In the genomic region with DNA sequence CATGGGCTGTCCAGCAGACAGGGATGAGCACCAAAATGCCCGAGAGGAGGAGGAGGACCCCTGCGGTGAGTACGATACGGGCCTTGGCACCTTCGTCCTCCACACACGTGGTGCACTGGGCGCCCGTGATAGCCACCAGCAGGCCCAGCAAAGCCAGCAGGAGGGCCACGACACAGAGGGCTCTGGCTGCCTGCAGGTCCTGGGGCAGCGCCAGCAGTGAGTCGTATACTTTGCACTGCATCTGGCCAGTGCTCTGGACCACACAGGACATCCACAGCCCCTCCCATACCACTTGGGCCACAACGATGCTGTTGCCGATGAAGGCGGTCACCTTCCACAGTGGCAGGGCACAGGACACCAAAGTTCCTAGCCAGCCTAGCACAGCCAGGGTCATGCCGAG, we compare ENCODE assay signal across 13 mouse cellular contexts. TPM values are rescaled to one million over a fixed set of nuclear protein-coding genes. Genes with fewer than 3 reads are reported as not detected.
DNase-seq lines count a peak whose midpoint lies in the region; ATAC-seq and TF ChIP-seq lines count a peak whose summit lies in the region.
"Had no signal": no experiment of that assay in that cellular context is flagged by ENCODE, and none has a peak within 500 bp of the region (broad histone marks: within the 10 kb centered on the region; RNA-seq: fewer than 3 reads in every experiment).

No protein-coding gene starts in this region.

- peaks cover 7% of the 10 kb centered on the region for H3K4me1 ChIP-seq in liver, postnatal 0 days (ENCODE audit: insufficient read depth)
- peaks cover 5% of the 10 kb centered on the region; the same call in 1 of the 2 replicates for H3K4me1 ChIP-seq in liver, embryonic 12.5 days
- peaks cover 5 to 37% of the 10 kb centered on the region in 2 experiments for H3K4me1 ChIP-seq in ES-E14 (ENCODE audit: control insufficient read depth in 2 of 2, insufficient read depth in 2 of 2, low read length in 2 of 2, poor library complexity in 1 of 2)
- H3K4me1 ChIP-seq in hindbrain, embryonic 13.5 days (replicated peaks) = peaks cover 24% of the 10 kb centered on the region

- H3K27me3 ChIP-seq in liver, postnatal 0 days (ENCODE audit: insufficient read depth, low read length) = peaks cover 62% of the 10 kb centered on the region
- peaks cover 76% of the 10 kb centered on the region for H3K27me3 ChIP-seq in liver, embryonic 12.5 days (replicated peaks)
- peaks cover 68% of the 10 kb centered on the region for H3K27me3 ChIP-seq in hindbrain, embryonic 13.5 days

- WGBS in liver, postnatal 0 days (ENCODE audit: insufficient replicate concordance) = 23% methylated on average over 15 of the region's 15 CpGs
- 20% methylated on average over 15 of the region's 15 CpGs for WGBS in liver, embryonic 12.5 days (ENCODE audit: insufficient replicate concordance)
- 24% methylated on average over 15 of the region's 15 CpGs for WGBS in hindbrain, embryonic 13.5 days

- H3K27ac ChIP-seq in liver, postnatal 0 days (ENCODE audit: low read depth) = no peak overlapping the region
- no peak overlapping the region for H3K27ac ChIP-seq in liver, embryonic 12.5 days
- no peak overlapping the region for H3K27ac ChIP-seq in ES-E14 (ENCODE audit: insufficient read depth, low read depth, low read length, poor library complexity, severe bottlenecking)
- no peak overlapping the region for H3K27ac ChIP-seq in hindbrain, embryonic 13.5 days
- H3K27ac ChIP-seq: gastrocnemius, adult 2 months; liver, embryonic 15.5 days had no signal

- no peaks in the 10 kb centered on the region for H3K36me3 ChIP-seq in liver, postnatal 0 days (replicated peaks; ENCODE audit: insufficient read depth, low read length)
- H3K36me3 ChIP-seq in liver, embryonic 12.5 days = no peaks in the 10 kb centered on the region
- H3K36me3 ChIP-seq in ES-E14 (ENCODE audit: control insufficient read depth, insufficient read depth, low read length, poor library complexity, severe bottlenecking) = peaks cover 6% of the 10 kb centered on the region; the same call in 1 of the 2 replicates
- no peaks in the 10 kb centered on the region for H3K36me3 ChIP-seq in hindbrain, embryonic 13.5 days
- H3K36me3 ChIP-seq: liver, embryonic 15.5 days had no signal

- in situ Hi-C loops in ES-E14 (cut with MboI; ENCODE audit: low sequenced_read_pairs in 2 of 2, unreplicated experiment in 2 of 2) = no loop called here

- TF ChIP-seq EP300 in liver, postnatal 0 days (IDR thresholded peaks at IDR 0.05; ENCODE audit: low read depth) = no peak

- DNase-seq in cerebellum, postnatal 10 days = peak; percentile 32 to 44
- DNase-seq in cerebellum, adult 18-20 months = no peak
- DNase-seq in liver, postnatal 0 days = peak; percentile 10
- DNase-seq in ES-E14 (ENCODE audit: low read depth, low spot score) = no peak
- no peak for DNase-seq in adrenal gland, postnatal 4 days (ENCODE audit: low spot score in 2 of 2)
- no peak for DNase-seq in B cell, adult 2 months
- DNase-seq: adrenal gland, adult 2 months; gastrocnemius, adult 2 months; heart, postnatal 10 days; thymus, adult 18-20 months had no signal

- TF ChIP-seq CTCF in liver, postnatal 0 days (IDR thresholded peaks at IDR 0.05; ENCODE audit: low read depth) = no peak

- H3K4me2 ChIP-seq in liver, postnatal 0 days (ENCODE audit: low read depth, low read length) = no peak overlapping the region
- H3K4me2 ChIP-seq in liver, embryonic 12.5 days = no peak overlapping the region
- H3K4me2 ChIP-seq in hindbrain, embryonic 13.5 days = 0 out of 2 replicates have a peak overlapping the region, but pooled peaks have one; percentile 25
- H3K4me2 ChIP-seq: liver, embryonic 15.5 days had no signal

- ATAC-seq in liver, postnatal 0 days = no peak
- ATAC-seq in liver, embryonic 12.5 days = no peak
- ATAC-seq in hindbrain, embryonic 13.5 days (ENCODE audit: low FRiP score) = no peak

- H3K9me3 ChIP-seq in liver, postnatal 0 days (ENCODE audit: low read length) = no peaks in the 10 kb centered on the region
- H3K9me3 ChIP-seq in liver, embryonic 12.5 days (replicated peaks) = no peaks in the 10 kb centered on the region
- H3K9me3 ChIP-seq in ES-E14 (ENCODE audit: control insufficient read depth, insufficient read depth, low read depth, low read length) = no peaks in the 10 kb centered on the region
- no peaks in the 10 kb centered on the region for H3K9me3 ChIP-seq in hindbrain, embryonic 13.5 days
- H3K9me3 ChIP-seq: liver, embryonic 15.5 days had no signal

- no peak overlapping the region for H3K4me3 ChIP-seq in liver, postnatal 0 days (ENCODE audit: low read depth, low read length)
- no peak overlapping the region for H3K4me3 ChIP-seq in liver, embryonic 12.5 days
- H3K4me3 ChIP-seq in ES-E14 (ENCODE audit: insufficient read depth in 1 of 2, low read depth in 1 of 2, low read length in 2 of 2, poor library complexity in 1 of 2, severe bottlenecking in 1 of 2) = peak overlapping the region; percentile 18 to 49
- H3K4me3 ChIP-seq in hindbrain, embryonic 13.5 days = no peak overlapping the region; the same call in 1 of the 2 replicates
- H3K4me3 ChIP-seq: gastrocnemius, adult 2 months; liver, embryonic 15.5 days had no signal

- no peak overlapping the region for H3K9ac ChIP-seq in liver, postnatal 0 days (replicated peaks)
- no peak overlapping the region for H3K9ac ChIP-seq in liver, embryonic 12.5 days
- peak overlapping the region; percentile 26; the same call in 1 of the 2 replicates for H3K9ac ChIP-seq in ES-E14 (ENCODE audit: insufficient read depth, low read depth, low read length, poor library complexity, severe bottlenecking)
- H3K9ac ChIP-seq in hindbrain, embryonic 13.5 days = peak overlapping the region; percentile 15; the same call in 1 of the 2 replicates
- H3K9ac ChIP-seq: liver, embryonic 15.5 days had no signal

TF ChIP-seq in ES-E14, 5 proteins besides CTCF, POLR2A, EP300 and RAD21:
- TF ChIP-seq CHD2 (IDR thresholded peaks at IDR 0.05; ENCODE audit: low read depth, low read length) (no peak), MAFK (IDR thresholded peaks at IDR 0.05; ENCODE audit: insufficient read depth, low read depth, low read length) (no peak), ZC3H11A (IDR thresholded peaks at IDR 0.05; ENCODE audit: borderline replicate concordance, low read depth, low read length) (no peak), ZNF384 (IDR thresholded peaks at IDR 0.05; ENCODE audit: low read depth, low read length) (no peak)

RNA-seq across cellular contexts. Expression of gene Cldn9, which starts 0.6 kb away (rescaled TPM):
- polyA plus RNA-seq in liver, postnatal 0 days (2015; fragmentation: Nextera tagmentation; extraction: Ambion mirVana) = 0.09 and 0.12 TPM in 2 replicates
- 0.08 and 0.11 TPM in 2 replicates for polyA plus RNA-seq in liver, embryonic 12.5 days (2016; fragmentation: Nextera tagmentation; extraction: Ambion mirVana)
- total RNA-seq in ES-E14 (2012; rRNA removed) = 3.7 and 5.7 TPM in 2 replicates
- polyA plus RNA-seq in hindbrain, embryonic 13.5 days (2015; fragmentation: Nextera tagmentation; extraction: Ambion mirVana) = 1.4 and 2.5 TPM in 2 replicates
- total RNA-seq in adrenal gland, postnatal 4 days (2021) = 1 to 10 TPM in 1 of 2 experiments, not detected in 1; 2.4 TPM
- total RNA-seq: heart, postnatal 10 days had no signal
- polyA plus RNA-seq: liver, embryonic 15.5 days had no signal

RNA-seq across cellular contexts. Expression of gene Cldn6, which starts 4.2 kb away (rescaled TPM):
- polyA plus RNA-seq in liver, postnatal 0 days (2015; fragmentation: Nextera tagmentation; extraction: Ambion mirVana) = 0.94 and 1.3 TPM in 2 replicates
- polyA plus RNA-seq in liver, embryonic 12.5 days (2016; fragmentation: Nextera tagmentation; extraction: Ambion mirVana) = 0.78 and 2.3 TPM in 2 replicates
- 72.7 and 199 TPM in 2 replicates for total RNA-seq in ES-E14 (2012; rRNA removed)
- 0.61 and 0.85 TPM in 2 replicates for polyA plus RNA-seq in hindbrain, embryonic 13.5 days (2015; fragmentation: Nextera tagmentation; extraction: Ambion mirVana)
- total RNA-seq in adrenal gland, postnatal 4 days (2021) = 10 to 100 TPM in 1 of 2 experiments, not detected in 1; 12.1 TPM
- total RNA-seq: adrenal gland, adult 2 months; gastrocnemius, adult 2 months; heart, postnatal 10 days had no signal
- polyA plus RNA-seq: adrenal gland, adult 2 months had no signal

RNA-seq across cellular contexts. Expression of gene Tnfrsf12a, which starts 6.0 kb away (rescaled TPM):
- 28.1 and 29.7 TPM in 2 replicates for polyA plus RNA-seq in liver, postnatal 0 days (2015; fragmentation: Nextera tagmentation; extraction: Ambion mirVana)
- 7.1 and 7.8 TPM in 2 replicates for polyA plus RNA-seq in liver, embryonic 12.5 days (2016; fragmentation: Nextera tagmentation; extraction: Ambion mirVana)
- total RNA-seq in ES-E14 (2012; rRNA removed) = 101 and 138 TPM in 2 replicates
- polyA plus RNA-seq in hindbrain, embryonic 13.5 days (2015; fragmentation: Nextera tagmentation; extraction: Ambion mirVana) = 2.7 and 3.4 TPM in 2 replicates
- 10 to 100 TPM; 53.2 to 53.8 TPM for total RNA-seq in adrenal gland, postnatal 4 days (2021)

RNA-seq across cellular contexts. Expression of gene Thoc6, which starts 9.5 kb away (rescaled TPM):
- polyA plus RNA-seq in liver, postnatal 0 days (2015; fragmentation: Nextera tagmentation; extraction: Ambion mirVana) = 8.5 and 10.3 TPM in 2 replicates
- polyA plus RNA-seq in liver, embryonic 12.5 days (2016; fragmentation: Nextera tagmentation; extraction: Ambion mirVana) = 31.4 and 36.1 TPM in 2 replicates
- total RNA-seq in ES-E14 (2012; rRNA removed) = 53.7 and 64.9 TPM in 2 replicates
- polyA plus RNA-seq in hindbrain, embryonic 13.5 days (2015; fragmentation: Nextera tagmentation; extraction: Ambion mirVana) = 47.2 and 50.2 TPM in 2 replicates
- 10 to 100 TPM; 26.7 to 27.5 TPM for total RNA-seq in adrenal gland, postnatal 4 days (2021)

RNA-seq across cellular contexts. Expression of gene Hcfc1r1, which starts 9.8 kb away (rescaled TPM):
- 26.6 and 28.6 TPM in 2 replicates for polyA plus RNA-seq in liver, postnatal 0 days (2015; fragmentation: Nextera tagmentation; extraction: Ambion mirVana)
- polyA plus RNA-seq in liver, embryonic 12.5 days (2016; fragmentation: Nextera tagmentation; extraction: Ambion mirVana) = 23.6 and 25.5 TPM in 2 replicates
- total RNA-seq in ES-E14 (2012; rRNA removed) = 26.4 and 36.4 TPM in 2 replicates
- 108 and 109 TPM in 2 replicates for polyA plus RNA-seq in hindbrain, embryonic 13.5 days (2015; fragmentation: Nextera tagmentation; extraction: Ambion mirVana)
- 100 to 1,000 TPM; 132 to 134 TPM for total RNA-seq in adrenal gland, postnatal 4 days (2021)

Comparison
In these comparisons a context has a peak if more than half of its experiments do, and no peak if none do; other contexts are left out.
1. DNase-seq: peak in cerebellum, postnatal 10 days (2 of 2) and liver, postnatal 0 days (single experiment); none in cerebellum, adult 18-20 months (0 of 2), ES-E14 (single experiment), adrenal gland, postnatal 4 days (0 of 2) and B cell, adult 2 months (0 of 2).
2. H3K4me3 ChIP-seq: peak in ES-E14 (2 of 2); none in liver, postnatal 0 days (single experiment), liver, embryonic 12.5 days (single experiment) and hindbrain, embryonic 13.5 days (single experiment).
3. H3K9ac ChIP-seq: peak in ES-E14 (single experiment) and hindbrain, embryonic 13.5 days (single experiment); none in liver, postnatal 0 days (single experiment) and liver, embryonic 12.5 days (single experiment).